ENCODE assay signal across 21 mouse cellular contexts in the genomic region with DNA sequence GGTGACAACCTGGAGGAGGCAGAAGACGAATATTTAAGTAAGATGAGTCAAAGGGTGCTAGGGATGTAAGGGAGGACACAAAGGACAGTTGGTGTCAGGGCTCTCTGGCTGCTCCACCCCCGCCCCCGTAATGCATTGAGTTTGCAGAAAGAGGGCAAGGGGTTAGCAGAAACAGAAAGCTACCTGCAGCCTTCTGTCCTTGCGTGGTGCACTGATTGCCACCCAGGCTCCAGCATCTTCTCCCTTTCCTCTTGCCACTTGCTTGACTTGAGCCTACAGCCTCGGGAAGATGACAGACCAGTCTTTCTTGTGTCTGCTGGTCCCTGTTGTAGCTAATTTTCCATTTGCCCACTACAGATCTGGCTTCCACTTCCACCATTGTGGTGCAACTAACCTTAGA. TPM values are rescaled to one million over a fixed set of nuclear protein-coding genes. Genes with fewer than 3 reads are reported as not detected.
"Had no signal": no experiment of that assay in that cellular context is flagged by ENCODE, and none has a peak within 500 bp of the region (broad histone marks: within the 10 kb centered on the region; RNA-seq: fewer than 3 reads in every experiment).

No protein-coding gene starts in this region.

- DNase-seq: kidney, adult 2 months; kidney, postnatal 25 days; liver, embryonic 13.5 days; lung, adult 2 months; lung, postnatal 14 days; retina, postnatal 1 day; right cerebral cortex, postnatal 25 days; spleen, adult 18-20 months; thymus, postnatal 25 days had no signal

- ATAC-seq: inflammation-experienced regulatory T-cells, adult 6 months; intestine, embryonic 16.5 days had no signal

- H3K4me2 ChIP-seq: limb, embryonic 13.5 days; liver, embryonic 13.5 days; midbrain, embryonic 12.5 days; midbrain, embryonic 15.5 days; neural tube, embryonic 13.5 days; stomach, embryonic 15.5 days had no signal

- H3K9ac ChIP-seq: limb, embryonic 13.5 days; liver, embryonic 13.5 days; midbrain, embryonic 12.5 days; midbrain, embryonic 15.5 days; neural tube, embryonic 13.5 days; stomach, embryonic 15.5 days had no signal

- H3K27me3 ChIP-seq: limb, embryonic 13.5 days; midbrain, embryonic 12.5 days; midbrain, embryonic 15.5 days; neural tube, embryonic 13.5 days; stomach, embryonic 15.5 days had no signal

- H3K4me3 ChIP-seq: limb, embryonic 10.5 days; limb, embryonic 13.5 days; liver, embryonic 13.5 days; midbrain, embryonic 12.5 days; midbrain, embryonic 15.5 days; neural tube, embryonic 13.5 days; stomach, embryonic 15.5 days had no signal

- H3K9me3 ChIP-seq: limb, embryonic 10.5 days; limb, embryonic 13.5 days; liver, embryonic 13.5 days; midbrain, embryonic 12.5 days; midbrain, embryonic 15.5 days; neural tube, embryonic 13.5 days; stomach, embryonic 15.5 days had no signal

- H3K27ac ChIP-seq: limb, embryonic 10.5 days; limb, embryonic 13.5 days; liver, embryonic 13.5 days; macrophage; midbrain, embryonic 12.5 days; midbrain, embryonic 15.5 days; neural tube, embryonic 13.5 days; stomach, embryonic 15.5 days had no signal

RNA-seq across cellular contexts. Expression of gene Rasl11a, which starts 5.1 kb away (rescaled TPM):
- total RNA-seq: liver, adult 2 months; megakaryocyte, adult 5-6 weeks; neutrophil, adult 5-6 weeks had no signal
- polyA plus RNA-seq: macrophage had no signal
